Mouse (Mus musculus): ENCODE results near the gene Ift122. TPM values are rescaled to one million over a fixed set of nuclear protein-coding genes. Genes with fewer than 3 reads are reported as not detected.

The Ift122 gene
- polyA plus RNA-seq (2014; fragmentation: Illumina TruSeq; extraction: RNeasy Lipid Tissue Mini Kit (QIAGEN cat#74804); ENCODE audit: low replicate concordance), result 0.85 TPM

GRCm38 (mm10) chr6:115853091-115853813 lies at the start of gene Ift122, which contains the start of gene Mbd4:
TSS of gene Ift122 (plus strand) at chr6:115853470.
TSS of gene Mbd4 (minus strand) at chr6:115853371.

GRCm38 (mm10) chr6:115808488-115809231 lies 44.6 kb upstream of the Ift122 start, which contains the start of gene Rpl32:
TSS of gene Rpl32 (minus strand) at chr6:115808747.

GRCm38 (mm10) chr6:115838161-115838597 lies 15.1 kb upstream of the Ift122 start, which contains the start of gene Efcab12:
TSS of gene Efcab12 (minus strand) at chr6:115838412.

GRCm38 (mm10) chr6:115931639-115932038 lies 78.4 kb downstream of the Ift122 start, which contains the start of gene Rho:
TSS of gene Rho (plus strand) at chr6:115931748.

GRCm38 (mm10) chr6:115944638-115945037 lies 91.4 kb downstream of the Ift122 start, which contains the start of gene H1foo:
TSS of gene H1foo (plus strand) at chr6:115944938.

Other genes starting within 250 kb of the Ift122 start
- gene Raf1, start 176.8 kb upstream of the Ift122 start, polyA plus RNA-seq (2014; fragmentation: Illumina TruSeq; extraction: RNeasy Lipid Tissue Mini Kit (QIAGEN cat#74804); ENCODE audit: low replicate concordance), result 35.2 TPM
- not detected for gene Tmem40, start 91.1 kb upstream of the Ift122 start, polyA plus RNA-seq (2014; fragmentation: Illumina TruSeq; extraction: RNeasy Lipid Tissue Mini Kit (QIAGEN cat#74804); ENCODE audit: low replicate concordance)
- 2.0 TPM for gene Cand2, start 78.9 kb upstream of the Ift122 start, polyA plus RNA-seq (2014; fragmentation: Illumina TruSeq; extraction: RNeasy Lipid Tissue Mini Kit (QIAGEN cat#74804); ENCODE audit: low replicate concordance)
- gene Rpl32, start 44.7 kb upstream of the Ift122 start, polyA plus RNA-seq (2014; fragmentation: Illumina TruSeq; extraction: RNeasy Lipid Tissue Mini Kit (QIAGEN cat#74804); ENCODE audit: low replicate concordance), result 33.6 TPM
- gene Efcab12, start 15.1 kb upstream of the Ift122 start, polyA plus RNA-seq (2014; fragmentation: Illumina TruSeq; extraction: RNeasy Lipid Tissue Mini Kit (QIAGEN cat#74804); ENCODE audit: low replicate concordance), result not detected
- 4.5 TPM for gene Mbd4, start 99 bp upstream of the Ift122 start, polyA plus RNA-seq (2014; fragmentation: Illumina TruSeq; extraction: RNeasy Lipid Tissue Mini Kit (QIAGEN cat#74804); ENCODE audit: low replicate concordance)
- not detected for gene Rho, start 78.3 kb downstream of the Ift122 start, polyA plus RNA-seq (2014; fragmentation: Illumina TruSeq; extraction: RNeasy Lipid Tissue Mini Kit (QIAGEN cat#74804); ENCODE audit: low replicate concordance)
- not detected for gene H1foo, start 91.5 kb downstream of the Ift122 start, polyA plus RNA-seq (2014; fragmentation: Illumina TruSeq; extraction: RNeasy Lipid Tissue Mini Kit (QIAGEN cat#74804); ENCODE audit: low replicate concordance)
- 0.19 TPM for gene Plxnd1, start 141.5 kb downstream of the Ift122 start, polyA plus RNA-seq (2014; fragmentation: Illumina TruSeq; extraction: RNeasy Lipid Tissue Mini Kit (QIAGEN cat#74804); ENCODE audit: low replicate concordance)